ENCODE assay signal across 11 mouse cellular contexts in the genomic region with DNA sequence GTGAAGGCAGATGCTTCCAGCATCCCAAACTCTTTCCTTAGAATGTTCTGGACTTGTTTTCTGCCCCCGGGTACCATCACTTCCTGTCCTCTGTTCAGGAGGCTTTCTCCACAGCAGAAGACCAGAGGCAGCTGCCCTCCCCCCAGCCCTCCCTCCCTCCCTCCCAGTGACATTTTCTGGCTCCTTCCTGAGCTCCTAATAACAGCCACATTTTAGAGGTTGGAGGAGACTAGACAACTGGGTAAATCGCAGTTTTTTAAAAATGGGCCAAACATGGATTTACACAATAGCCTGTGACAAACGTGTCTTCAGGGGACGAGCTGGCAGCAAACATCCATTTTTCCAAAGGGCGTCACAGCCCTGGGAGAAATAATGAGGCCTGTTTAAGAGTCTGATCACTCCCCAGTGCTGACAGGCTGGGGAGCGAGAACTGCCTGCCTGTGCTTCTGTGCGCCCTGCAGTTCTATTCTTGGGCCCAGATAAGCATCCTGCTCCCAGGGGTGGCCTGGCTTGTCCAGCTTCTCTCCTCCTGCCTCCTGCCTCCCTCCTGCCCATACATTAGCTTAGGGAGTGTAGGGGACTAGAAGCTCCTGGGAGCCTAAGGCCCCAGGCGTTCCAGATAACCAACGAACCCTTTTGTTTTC.
DNase-seq lines count a peak whose midpoint lies in the region; ATAC-seq and TF ChIP-seq lines count a peak whose summit lies in the region.
"Had no signal": no experiment of that assay in that cellular context is flagged by ENCODE, and none has a peak within 500 bp of the region (broad histone marks: within the 10 kb centered on the region; RNA-seq: fewer than 3 reads in every experiment).

No protein-coding gene starts in this region.

- peak overlapping the region; percentile 89 for H3K27ac ChIP-seq in heart, embryonic 11.5 days (ENCODE audit: low read depth, low read length)
- H3K27ac ChIP-seq in hindbrain, postnatal 0 days: peak overlapping the region; percentile 76
- no peak overlapping the region for H3K27ac ChIP-seq in stomach, postnatal 0 days (replicated peaks)

- TF ChIP-seq EP300 in stomach, postnatal 0 days (optimal IDR thresholded peaks at IDR 0.05): no peak

- DNase-seq in right cerebral cortex, postnatal 10 days (ENCODE audit: low spot score in 2 of 2): peak; percentile 50 to 52
- no peak for DNase-seq in right cerebral cortex, adult 2 months (ENCODE audit: low spot score in 2 of 2)
- peak; percentile 78 for DNase-seq in hindbrain, postnatal 0 days (ENCODE audit: low spot score)
- no peak for DNase-seq in stomach, postnatal 0 days (ENCODE audit: low spot score)
- DNase-seq in urinary bladder, adult 18-20 months (ENCODE audit: low spot score in 2 of 2): no peak
- DNase-seq in adrenal gland, postnatal 10 days: no peak
- DNase-seq: lung, embryonic 14.5 days; thymus, adult 18-20 months had no signal

- 17% methylated on average over 9 of the region's 9 CpGs for WGBS in heart, embryonic 11.5 days (ENCODE audit: insufficient replicate concordance)
- WGBS in hindbrain, postnatal 0 days: 12% methylated on average over 9 of the region's 9 CpGs
- WGBS in stomach, postnatal 0 days: 35% methylated on average over 9 of the region's 9 CpGs

- no peak overlapping the region for H3K4me3 ChIP-seq in heart, embryonic 11.5 days (ENCODE audit: low read depth, low read length)
- H3K4me3 ChIP-seq in hindbrain, postnatal 0 days (ENCODE audit: low read length): no peak overlapping the region
- H3K4me3 ChIP-seq in stomach, postnatal 0 days (ENCODE audit: low read depth, low read length): no peak overlapping the region

- H3K9me3 ChIP-seq in heart, embryonic 11.5 days (replicated peaks; ENCODE audit: control insufficient read depth, low read length): no peaks in the 10 kb centered on the region
- H3K9me3 ChIP-seq in hindbrain, postnatal 0 days (ENCODE audit: low read length): no peaks in the 10 kb centered on the region
- H3K9me3 ChIP-seq in stomach, postnatal 0 days (ENCODE audit: control insufficient read depth, low read length): no peaks in the 10 kb centered on the region
- H3K9me3 ChIP-seq: G1E had no signal

- H3K4me2 ChIP-seq in heart, embryonic 11.5 days: no peak overlapping the region
- no peak overlapping the region for H3K4me2 ChIP-seq in hindbrain, postnatal 0 days (ENCODE audit: low read depth, low read length)
- no peak overlapping the region for H3K4me2 ChIP-seq in stomach, postnatal 0 days (replicated peaks; ENCODE audit: low read depth)
- H3K4me2 ChIP-seq: lung, embryonic 14.5 days had no signal

- peak; percentile 53; the same call in 1 of the 2 replicates for ATAC-seq in heart, embryonic 11.5 days (replicated peaks; ENCODE audit: insufficient number of reproducible peaks, low FRiP score, low TSS enrichment)
- ATAC-seq in hindbrain, postnatal 0 days: peak; percentile 87
- no peak for ATAC-seq in erythroid progenitor cell, adult 5-6 weeks (replicated peaks; ENCODE audit: low FRiP score, poor library complexity, severe bottlenecking)
- no peak for ATAC-seq in stomach, postnatal 0 days (ENCODE audit: low FRiP score, low TSS enrichment)

- H3K36me3 ChIP-seq in heart, embryonic 11.5 days (ENCODE audit: control insufficient read depth, insufficient read depth, low read length): no peaks in the 10 kb centered on the region
- H3K36me3 ChIP-seq in hindbrain, postnatal 0 days (ENCODE audit: insufficient read depth, low read length): no peaks in the 10 kb centered on the region
- H3K36me3 ChIP-seq in stomach, postnatal 0 days (ENCODE audit: control insufficient read depth, insufficient read depth, low read length): no peaks in the 10 kb centered on the region
- H3K36me3 ChIP-seq: G1E had no signal

- H3K4me1 ChIP-seq in heart, embryonic 11.5 days (ENCODE audit: control insufficient read depth, insufficient read depth, low read length): peaks cover 30% of the 10 kb centered on the region
- peaks cover 12% of the 10 kb centered on the region for H3K4me1 ChIP-seq in hindbrain, postnatal 0 days (ENCODE audit: insufficient read depth, low read length)
- H3K4me1 ChIP-seq in stomach, postnatal 0 days (replicated peaks; ENCODE audit: control insufficient read depth, insufficient read depth): no peaks in the 10 kb centered on the region

- no peak for TF ChIP-seq CTCF in hindbrain, postnatal 0 days (IDR thresholded peaks at IDR 0.05; ENCODE audit: low read depth)
- no peak for TF ChIP-seq CTCF in stomach, postnatal 0 days (IDR thresholded peaks at IDR 0.05; ENCODE audit: low read depth)

- no peak overlapping the region; the same call in 1 of the 2 replicates for H3K9ac ChIP-seq in heart, embryonic 11.5 days (ENCODE audit: low read depth, low read length)
- H3K9ac ChIP-seq in hindbrain, postnatal 0 days (replicated peaks; ENCODE audit: low read length): no peak overlapping the region
- H3K9ac ChIP-seq in stomach, postnatal 0 days (ENCODE audit: low read length): no peak overlapping the region
- H3K9ac ChIP-seq: lung, embryonic 14.5 days had no signal

- H3K27me3 ChIP-seq in heart, embryonic 11.5 days (ENCODE audit: control insufficient read depth, insufficient read depth, low read length): no peaks in the 10 kb centered on the region
- H3K27me3 ChIP-seq in hindbrain, postnatal 0 days (ENCODE audit: insufficient read depth, low read length): no peaks in the 10 kb centered on the region
- no peaks in the 10 kb centered on the region for H3K27me3 ChIP-seq in stomach, postnatal 0 days (ENCODE audit: control insufficient read depth, insufficient read depth, low read length)

Comparison
In these comparisons a context has a peak if more than half of its experiments do, and no peak if none do; other contexts are left out.
1. DNase-seq: peak in right cerebral cortex, postnatal 10 days (2 of 2) and hindbrain, postnatal 0 days (single experiment); none in right cerebral cortex, adult 2 months (0 of 2), stomach, postnatal 0 days (single experiment), urinary bladder, adult 18-20 months (0 of 2) and adrenal gland, postnatal 10 days (single experiment).
2. ATAC-seq: peak in heart, embryonic 11.5 days (single experiment) and hindbrain, postnatal 0 days (single experiment); none in erythroid progenitor cell, adult 5-6 weeks (single experiment) and stomach, postnatal 0 days (single experiment).